Mouse (Mus musculus) liver, adult 2 months (tissue): ENCODE measurements at regions not wholly inside any gene's neighbourhood (a gene's known extent, or its start where the extent isn't known, plus 50 kb on each side); places are given as distances from the start of the nearest gene placed in this dataset.
"Not testable (repeated sequence)": the region's sequence is repeated elsewhere in the genome, so short reads cannot be mapped to it uniquely, and the experiment has no call there.

Source experiments
- CTCF ChIP-seq: fragments of 200-500 bp; IDR thresholded peaks from 2 replicates; pipeline ENCODE4 v1.5.1; 2011; ENCODE audit warnings: low read depth, low read length, control low read depth
- POLR2A ChIP-seq: fragments of 200-500 bp; IDR thresholded peaks from 2 replicates; pipeline ENCODE4 v1.6.1; 2011; ENCODE audit warnings: low read length, control low read depth; ENCODE audit not compliant: insufficient read depth; ENCODE audit errors: extremely low read depth

DNA sequence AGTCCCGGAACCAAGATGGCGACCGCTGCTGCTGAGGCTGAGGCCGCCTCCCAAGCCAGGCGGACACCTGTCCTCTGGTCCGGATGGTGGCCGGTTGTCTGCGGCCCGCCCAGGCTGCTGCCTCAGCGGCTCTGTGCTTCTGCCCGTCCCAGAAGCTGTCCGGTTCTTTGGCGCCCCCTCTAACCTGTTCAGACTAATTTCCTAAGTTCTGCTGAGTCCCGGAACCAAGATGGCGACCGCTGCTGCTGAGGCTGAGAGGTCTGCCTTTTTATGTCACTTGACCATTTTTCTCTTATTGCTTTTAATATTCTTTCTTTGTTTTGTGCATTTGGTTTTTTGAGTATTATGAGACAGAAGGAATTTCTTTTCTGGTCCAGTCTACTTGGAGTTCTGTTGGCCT is 140.4 kb downstream of the Gm11077 start:
- TF ChIP-seq CTCF, POLR2A: not testable (repeated sequence)
